Mouse (Mus musculus) brain, embryonic 14.5 days (tissue): ENCODE measurements around the gene Ccdc36. TPM values are rescaled to one million over a fixed set of nuclear protein-coding genes. Genes with fewer than 3 reads are reported as not detected.

Experiments used
- DNase-seq: peaks from one replicate; pipeline ENCODE4 v3.0.0-alpha.2; 2011; ENCODE audit warnings: low read depth
- CTCF ChIP-seq: fragments of 200-500 bp; IDR thresholded peaks from 2 replicates; pipeline ENCODE4 v1.5.1; 2012; ENCODE audit warnings: inconsistent platforms, mild to moderate bottlenecking, moderate library complexity, borderline replicate concordance; ENCODE audit not compliant: insufficient read depth, insufficient read length; ENCODE audit errors: extremely low read depth
- POLR2A ChIP-seq: fragments of 200-500 bp; IDR thresholded peaks from 2 replicates; pipeline ENCODE4 v1.6.1; 2012; ENCODE audit warnings: mild to moderate bottlenecking, inconsistent platforms, borderline replicate concordance; ENCODE audit not compliant: poor library complexity, insufficient read depth, insufficient read length, severe bottlenecking; ENCODE audit errors: extremely low read depth
- polyA plus RNA-seq: library from polyadenylated mRNA; depleted of rRNA; stranded (reverse); fragments of >200 nt; gene quantifications from 2 replicates; pipeline ENCODE4 v1.2.3, GENCODE M21; 2012; rRNA removed

The Ccdc36 gene
- polyA plus RNA-seq, 1 experiment: 1.5 TPM

DNA sequence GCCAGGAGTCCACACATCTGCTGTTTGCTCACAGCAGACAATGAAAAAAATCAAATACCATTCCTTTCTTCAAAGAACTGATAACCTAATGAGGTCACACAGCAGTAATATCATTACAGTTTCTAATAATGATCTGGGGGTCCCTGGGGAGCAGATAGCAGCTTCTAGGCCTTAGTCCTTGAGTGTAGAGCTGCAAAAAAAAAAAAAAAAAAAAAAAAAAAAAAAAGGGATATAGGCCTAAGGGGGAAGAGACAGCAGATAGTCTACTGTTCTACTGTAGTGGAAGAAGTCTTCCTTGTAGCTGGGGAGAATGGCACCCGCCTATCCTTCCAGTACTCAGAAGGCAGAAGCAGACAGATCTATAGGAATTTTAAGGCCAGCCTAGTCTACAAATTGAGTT, 32.9 kb downstream of the Ccdc36 start:
- DNase-seq: no peak
- TF ChIP-seq CTCF (no peak), POLR2A (no peak)

DNA sequence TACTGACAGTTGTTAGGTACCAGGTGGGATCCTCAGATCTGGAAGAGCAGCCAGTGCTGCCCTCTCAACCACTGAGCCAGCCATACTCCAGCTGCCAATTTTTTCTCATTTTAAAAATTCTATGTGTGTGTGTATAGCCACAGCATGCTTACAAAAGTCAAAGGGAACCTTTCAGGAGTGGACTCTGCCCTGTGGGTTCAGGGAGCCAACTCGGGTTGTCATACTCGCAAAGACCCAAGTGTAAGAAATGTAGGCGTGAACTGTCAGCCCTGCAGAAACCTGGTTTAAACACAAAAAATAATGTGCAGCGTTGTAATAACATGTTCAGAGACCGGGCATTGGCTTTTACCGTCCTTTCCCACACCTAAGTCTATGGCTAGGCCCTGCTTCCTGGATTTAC, 34.1 kb downstream of the Ccdc36 start:
- no peak for DNase-seq
- TF ChIP-seq CTCF: no peak
- no peak for TF ChIP-seq POLR2A

DNA sequence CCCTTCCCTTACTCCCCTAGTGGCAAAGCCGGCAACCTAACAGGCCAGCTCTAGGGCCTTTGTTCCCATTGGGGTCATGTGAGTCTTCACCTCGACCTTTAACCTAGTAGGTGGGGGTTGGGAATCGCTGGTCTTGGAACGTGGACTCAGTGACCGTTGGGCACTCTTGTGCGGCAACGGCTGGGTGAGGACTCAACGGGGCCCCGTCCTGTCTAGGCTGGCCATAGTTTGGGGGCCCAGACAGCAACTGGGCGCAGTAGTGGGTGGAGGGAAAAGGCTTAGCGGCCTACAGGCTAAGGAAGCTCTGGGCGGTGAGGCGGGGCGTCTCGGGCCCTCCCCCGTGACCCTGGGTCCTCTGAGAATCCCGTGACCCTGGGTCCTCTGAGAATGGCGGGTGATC, 35.6 kb downstream of the Ccdc36 start, which contains the start of gene 1700102P08Rik:
TSS of gene 1700102P08Rik (plus strand) at position 130 of the 400 bp plus-strand sequence.
- no peak for DNase-seq
- TF ChIP-seq POLR2A (no peak), CTCF (no peak)

DNA sequence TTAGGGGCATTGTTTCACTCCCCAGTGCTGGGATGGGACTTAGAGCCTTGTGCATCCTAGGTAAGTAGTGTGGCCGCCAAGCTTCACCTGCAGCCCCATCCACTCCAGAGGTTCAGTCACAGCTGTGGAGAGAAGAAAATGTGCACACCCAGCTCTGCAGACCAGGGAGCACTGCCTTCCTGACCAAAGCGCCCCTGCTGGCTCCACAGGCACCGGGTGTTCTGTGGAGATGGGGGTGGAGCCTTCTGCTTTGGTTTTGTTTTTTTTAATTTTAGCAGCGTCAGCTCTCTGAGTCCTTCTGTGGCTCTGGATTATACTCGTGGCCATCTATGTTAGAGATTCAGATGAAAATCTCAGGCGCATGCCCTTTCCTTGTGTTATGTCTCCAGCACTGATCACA, 39.1 kb downstream of the Ccdc36 start:
- no peak for TF ChIP-seq POLR2A
- no peak for TF ChIP-seq CTCF
- DNase-seq: no peak

DNA sequence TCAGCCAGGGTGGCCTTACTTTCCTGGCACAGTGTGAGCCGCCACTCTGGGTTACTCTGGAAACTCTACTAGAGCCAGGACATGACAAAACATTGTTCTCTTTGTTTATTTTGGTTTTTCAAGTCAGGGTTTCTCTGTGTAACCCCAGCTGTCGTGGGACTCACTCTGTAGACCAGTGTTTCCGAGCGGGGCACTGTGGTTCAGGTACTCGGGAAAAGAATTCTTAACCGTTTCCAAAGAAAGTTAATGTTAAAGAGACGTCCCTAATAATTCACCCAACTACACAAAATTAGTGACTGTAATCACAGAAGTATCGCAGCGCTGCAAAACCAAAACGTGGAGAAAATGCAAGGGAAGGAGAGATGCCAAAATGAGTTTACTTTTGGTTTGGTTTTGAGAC, 39.7 kb downstream of the Ccdc36 start:
- DNase-seq: no peak
- TF ChIP-seq POLR2A (no peak), CTCF (no peak)

DNA sequence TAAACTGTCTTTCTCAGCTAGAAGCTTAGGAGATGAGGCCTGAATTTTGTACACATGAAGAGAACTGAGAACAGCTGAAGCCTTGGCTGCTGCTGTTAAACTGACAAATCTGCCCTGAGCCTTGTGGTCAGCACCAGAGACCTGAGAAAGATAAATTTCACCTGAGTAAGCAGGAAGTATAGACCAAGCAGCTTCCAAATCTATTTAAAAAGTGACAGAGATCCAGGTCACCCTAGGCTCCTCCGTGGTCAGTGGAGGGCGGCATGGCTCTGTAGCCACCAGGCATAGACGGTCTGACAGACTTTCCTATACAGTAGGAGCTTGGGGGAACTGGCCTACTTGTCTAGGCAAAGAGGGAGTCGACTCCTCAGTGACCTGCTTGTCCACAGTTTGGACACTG, 41.5 kb downstream of the Ccdc36 start:
- DNase-seq: no peak
- TF ChIP-seq CTCF (no peak), POLR2A (no peak)

DNA sequence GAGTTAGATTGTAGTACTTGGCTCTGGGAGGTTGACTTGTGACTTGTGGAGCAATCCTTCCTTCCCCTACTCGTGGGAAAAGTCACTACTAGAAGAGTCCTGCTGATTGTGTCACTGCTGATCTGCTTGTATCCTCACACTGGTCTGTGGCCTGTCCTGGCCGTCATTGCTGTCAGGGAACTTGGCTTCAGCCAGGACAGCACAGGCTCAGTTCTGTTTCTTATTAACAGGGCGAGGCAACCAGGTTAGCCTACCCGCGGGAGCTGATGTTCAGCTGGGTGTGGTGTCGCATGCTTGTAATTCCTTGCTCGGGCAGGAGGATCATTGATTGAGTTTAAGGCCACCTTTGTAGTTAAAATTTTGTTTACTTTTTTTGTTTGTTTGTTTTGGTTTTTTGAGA, 43.3 kb downstream of the Ccdc36 start:
- no peak for DNase-seq
- TF ChIP-seq POLR2A (no peak), CTCF (no peak)

DNA sequence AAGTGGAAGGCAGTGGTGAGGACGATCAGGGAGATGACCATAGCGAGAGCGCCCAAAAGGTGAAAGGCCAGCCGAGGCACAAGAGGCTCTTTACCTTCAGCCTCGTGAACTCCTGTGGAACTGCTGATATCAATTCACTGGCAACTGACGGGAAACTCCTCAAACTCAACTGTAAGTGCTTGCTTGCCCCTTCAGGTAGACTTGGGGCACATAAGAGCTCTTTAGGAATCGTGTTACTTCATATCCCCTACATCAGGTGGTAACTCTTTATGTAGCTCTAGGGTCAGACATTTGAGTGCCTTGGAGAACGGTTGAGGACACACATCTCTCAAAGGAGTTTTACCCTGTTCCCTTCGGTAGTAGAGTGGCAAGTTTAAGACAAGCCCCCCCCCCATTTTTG, 46.9 kb downstream of the Ccdc36 start:
- DNase-seq: no peak
- no peak for TF ChIP-seq CTCF
- TF ChIP-seq POLR2A: no peak

DNA sequence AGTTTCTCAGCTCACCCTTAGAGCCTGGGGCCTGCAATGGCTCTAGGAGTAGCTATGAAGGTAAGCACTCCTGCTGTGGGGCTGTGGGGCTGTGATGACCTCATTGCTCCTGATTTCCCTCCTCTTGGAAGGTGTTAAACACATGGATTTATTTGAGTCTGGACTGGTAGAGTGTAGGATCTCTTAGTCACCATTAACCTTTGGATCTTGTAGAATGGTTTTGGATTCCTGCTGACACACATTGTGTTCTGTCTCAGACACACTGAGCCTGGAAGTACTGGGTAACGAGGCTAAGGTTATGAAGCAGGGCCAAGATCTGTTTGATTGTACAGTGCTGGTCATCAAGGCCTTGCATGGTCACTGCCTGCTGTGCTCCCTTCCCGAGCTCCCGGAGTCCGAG, 49.0 kb downstream of the Ccdc36 start:
- no peak for DNase-seq
- TF ChIP-seq CTCF (no peak), POLR2A (no peak)

DNA sequence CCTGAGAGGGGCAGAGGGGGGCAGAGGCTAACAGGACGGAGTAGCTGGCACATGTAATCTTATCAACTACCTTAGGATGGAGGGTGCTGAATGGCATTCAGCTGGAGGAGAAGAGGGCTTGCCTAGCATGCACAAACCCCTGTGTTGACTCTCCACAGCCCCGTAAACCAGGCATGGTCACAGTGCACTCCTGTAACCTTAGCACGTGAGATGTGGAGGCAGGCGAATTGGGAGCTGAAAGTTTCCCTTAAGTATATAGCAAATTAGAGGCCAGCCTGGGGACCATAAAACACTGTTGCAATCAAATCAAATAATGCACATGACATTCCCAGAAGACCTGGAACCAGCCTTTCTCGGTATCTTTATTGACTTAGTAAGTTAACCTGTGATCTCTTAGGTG, 49.5 kb downstream of the Ccdc36 start:
- TF ChIP-seq CTCF (no peak), POLR2A (no peak)
- no peak for DNase-seq

DNA sequence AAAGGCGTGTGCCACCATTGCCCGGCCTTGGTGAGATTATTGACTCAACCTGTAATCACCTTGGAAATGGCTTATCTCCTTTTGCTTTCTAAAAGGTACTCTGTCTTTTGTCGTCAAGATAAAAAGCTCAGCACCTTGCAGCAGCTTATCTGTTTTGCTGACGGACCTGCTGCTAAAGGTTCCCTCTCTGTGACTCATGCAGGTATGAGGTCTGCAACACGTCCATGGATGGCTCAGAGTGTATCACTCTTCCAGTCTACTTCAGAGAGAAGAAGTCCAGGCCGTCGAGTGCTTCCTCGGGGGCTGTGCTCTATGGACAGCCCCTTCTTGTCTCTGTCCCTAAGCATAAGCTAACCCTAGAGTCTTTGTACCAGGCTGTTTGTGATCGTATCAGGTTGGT, 50.0 kb downstream of the Ccdc36 start:
- TF ChIP-seq POLR2A (no peak), CTCF (no peak)
- DNase-seq: no peak

Other genes starting within 250 kb of the Ccdc36 start
- 18.7 and 40.0 TPM in 2 replicates for gene Bsn, start 238.1 kb downstream of the Ccdc36 start, polyA plus RNA-seq
- 25.9 and 58.1 TPM in 2 replicates for gene Dag1, start 164.5 kb downstream of the Ccdc36 start, polyA plus RNA-seq
- 113 and 115 TPM in 2 replicates for gene Nicn1, start 138.1 kb downstream of the Ccdc36 start, polyA plus RNA-seq
- 58.0 and 67.8 TPM in 2 replicates for gene Amt, start 131.6 kb downstream of the Ccdc36 start, polyA plus RNA-seq
- 124 and 160 TPM in 2 replicates for gene Rhoa, start 122.4 kb downstream of the Ccdc36 start, polyA plus RNA-seq
- 34.6 and 39.0 TPM in 2 replicates for gene Tcta, start 122.3 kb downstream of the Ccdc36 start, polyA plus RNA-seq
- gene Gpx1, start 89.6 kb downstream of the Ccdc36 start, polyA plus RNA-seq: 381 and 444 TPM in 2 replicates
- gene Usp4, start 80.6 kb downstream of the Ccdc36 start, polyA plus RNA-seq: 113 and 152 TPM in 2 replicates
- gene 1700102P08Rik, start 35.7 kb downstream of the Ccdc36 start, polyA plus RNA-seq: 2.3 and 3.2 TPM in 2 replicates
- not detected in 2 replicates for gene BC048562, start 8.0 kb upstream of the Ccdc36 start, polyA plus RNA-seq
- gene Ccdc71, start 32.0 kb upstream of the Ccdc36 start, polyA plus RNA-seq: 37.6 and 38.8 TPM in 2 replicates
- gene Klhdc8b, start 33.1 kb upstream of the Ccdc36 start, polyA plus RNA-seq: 84.2 and 100 TPM in 2 replicates
- gene Lamb2, start 51.3 kb upstream of the Ccdc36 start, polyA plus RNA-seq: 42.9 and 49.3 TPM in 2 replicates
- gene Usp19, start 62.1 kb upstream of the Ccdc36 start, polyA plus RNA-seq: 184 and 208 TPM in 2 replicates
- gene Qars, start 79.2 kb upstream of the Ccdc36 start, polyA plus RNA-seq: 181 and 184 TPM in 2 replicates
- 166 and 169 TPM in 2 replicates for gene Qrich1, start 88.3 kb upstream of the Ccdc36 start, polyA plus RNA-seq
- 127 and 171 TPM in 2 replicates for gene Impdh2, start 131.8 kb upstream of the Ccdc36 start, polyA plus RNA-seq
- 47.8 and 67.8 TPM in 2 replicates for gene Ndufaf3, start 138.9 kb upstream of the Ccdc36 start, polyA plus RNA-seq
- gene Dalrd3, start 141.4 kb upstream of the Ccdc36 start, polyA plus RNA-seq: 190 and 347 TPM in 2 replicates
- 329 and 375 TPM in 2 replicates for gene Wdr6, start 150.3 kb upstream of the Ccdc36 start, polyA plus RNA-seq
- gene P4htm, start 169.2 kb upstream of the Ccdc36 start, polyA plus RNA-seq: 28.4 and 31.6 TPM in 2 replicates
- gene Arih2, start 220.9 kb upstream of the Ccdc36 start, polyA plus RNA-seq: 47.9 and 49.0 TPM in 2 replicates
- 19.5 and 22.6 TPM in 2 replicates for gene Slc25a20, start 233.6 kb upstream of the Ccdc36 start, polyA plus RNA-seq